Mouse (Mus musculus): ENCODE data around the gene Sgsh. TPM values are rescaled to one million over a fixed set of nuclear protein-coding genes. Genes with fewer than 3 reads are reported as not detected.

The Sgsh gene
- polyA plus RNA-seq (2015; fragmentation: Illumina TruSeq; extraction: RNeasy Lipid Tissue Mini Kit (QIAGEN cat#74804); ENCODE audit: low read depth, low replicate concordance), result 3.9 TPM

GRCm38 (mm10) chr11:119355443-119356385 lies at the start of gene Sgsh, which contains the start of gene Slc26a11:
TSS of gene Sgsh (minus strand) at chr11:119355536.
TSS of gene Slc26a11 (plus strand) at chr11:119355557.

GRCm38 (mm10) chr11:119392800-119393482 lies 37.6 kb upstream of the Sgsh start, which contains the start of gene Rnf213:
TSS of gene Rnf213 (plus strand) at chr11:119393100.

GRCm38 (mm10) chr11:119307658-119307867 lies 47.8 kb downstream of the Sgsh start, which contains the start of gene Card14:
TSS of gene Card14 (plus strand) at chr11:119307768.

GRCm38 (mm10) chr11:119299391-119300245 lies 55.7 kb downstream of the Sgsh start, which contains the start of gene Eif4a3:
TSS of gene Eif4a3 (minus strand) at chr11:119300089.

Other genes starting within 250 kb of the Sgsh start
- gene Tbc1d16, start 127.0 kb downstream of the Sgsh start, polyA plus RNA-seq (2015; fragmentation: Illumina TruSeq; extraction: RNeasy Lipid Tissue Mini Kit (QIAGEN cat#74804); ENCODE audit: low read depth, low replicate concordance), result 21.5 TPM
- 1.6 TPM for gene Ccdc40, start 127.0 kb downstream of the Sgsh start, polyA plus RNA-seq (2015; fragmentation: Illumina TruSeq; extraction: RNeasy Lipid Tissue Mini Kit (QIAGEN cat#74804); ENCODE audit: low read depth, low replicate concordance)
- 179 TPM for gene Gaa, start 87.6 kb downstream of the Sgsh start, polyA plus RNA-seq (2015; fragmentation: Illumina TruSeq; extraction: RNeasy Lipid Tissue Mini Kit (QIAGEN cat#74804); ENCODE audit: low read depth, low replicate concordance)
- 86.1 TPM for gene Eif4a3, start 55.4 kb downstream of the Sgsh start, polyA plus RNA-seq (2015; fragmentation: Illumina TruSeq; extraction: RNeasy Lipid Tissue Mini Kit (QIAGEN cat#74804); ENCODE audit: low read depth, low replicate concordance)
- gene Card14, start 47.8 kb downstream of the Sgsh start, polyA plus RNA-seq (2015; fragmentation: Illumina TruSeq; extraction: RNeasy Lipid Tissue Mini Kit (QIAGEN cat#74804); ENCODE audit: low read depth, low replicate concordance), result 0.13 TPM
- 4.3 TPM for gene Slc26a11, start within 50 bp of the Sgsh start, polyA plus RNA-seq (2015; fragmentation: Illumina TruSeq; extraction: RNeasy Lipid Tissue Mini Kit (QIAGEN cat#74804); ENCODE audit: low read depth, low replicate concordance)
- gene Rnf213, start 37.6 kb upstream of the Sgsh start, polyA plus RNA-seq (2015; fragmentation: Illumina TruSeq; extraction: RNeasy Lipid Tissue Mini Kit (QIAGEN cat#74804); ENCODE audit: low read depth, low replicate concordance), result 5.3 TPM
- gene Endov, start 135.8 kb upstream of the Sgsh start, polyA plus RNA-seq (2015; fragmentation: Illumina TruSeq; extraction: RNeasy Lipid Tissue Mini Kit (QIAGEN cat#74804); ENCODE audit: low read depth, low replicate concordance), result 18.7 TPM
- 156 TPM for gene Nptx1, start 192.2 kb upstream of the Sgsh start, polyA plus RNA-seq (2015; fragmentation: Illumina TruSeq; extraction: RNeasy Lipid Tissue Mini Kit (QIAGEN cat#74804); ENCODE audit: low read depth, low replicate concordance)
- 32.1 TPM for gene Rptor, start 247.4 kb upstream of the Sgsh start, polyA plus RNA-seq (2015; fragmentation: Illumina TruSeq; extraction: RNeasy Lipid Tissue Mini Kit (QIAGEN cat#74804); ENCODE audit: low read depth, low replicate concordance)

All from brain, adult 10 weeks (tissue).